18 mouse cellular contexts compared by ENCODE assay signal in genomic region chr14:117767861-117768260, GRCm38 (mm10).
"Had no signal": no experiment of that assay in that cellular context is flagged by ENCODE, and none has a peak within 500 bp of the region (broad histone marks: within the 10 kb centered on the region; RNA-seq: fewer than 3 reads in every experiment).

No protein-coding gene starts in this region.

- ATAC-seq: midbrain, embryonic 16.5 days had no signal

- H3K27me3 ChIP-seq: midbrain, embryonic 12.5 days; neural tube, embryonic 13.5 days; neural tube, embryonic 15.5 days had no signal

- H3K9me3 ChIP-seq: midbrain, embryonic 10.5 days; midbrain, embryonic 12.5 days; neural tube, embryonic 13.5 days; neural tube, embryonic 15.5 days had no signal

- H3K36me3 ChIP-seq: midbrain, embryonic 10.5 days; midbrain, embryonic 12.5 days; neural tube, embryonic 13.5 days; neural tube, embryonic 15.5 days had no signal

- H3K9ac ChIP-seq: lung, embryonic 14.5 days; midbrain, embryonic 12.5 days; neural tube, embryonic 13.5 days; neural tube, embryonic 15.5 days had no signal

- H3K4me1 ChIP-seq: midbrain, embryonic 10.5 days; neural tube, embryonic 15.5 days had no signal

- H3K4me3 ChIP-seq: midbrain, embryonic 10.5 days; midbrain, embryonic 12.5 days; myocyte; neural tube, embryonic 13.5 days; neural tube, embryonic 15.5 days had no signal

- H3K27ac ChIP-seq: midbrain, embryonic 10.5 days; midbrain, embryonic 12.5 days; neural tube, embryonic 13.5 days; neural tube, embryonic 15.5 days had no signal

- DNase-seq: lung, adult 18-20 months; lung, embryonic 14.5 days; lung, postnatal 10 days; lung, postnatal 4 days; midbrain, embryonic 14.5 days; retina, postnatal 1 day; right cerebral cortex, adult 18-20 months; right cerebral cortex, postnatal 4 days; spleen, adult 18-20 months; thymus, adult 18-20 months; thymus, postnatal 14 days; thymus, postnatal 36 days had no signal

- H3K4me2 ChIP-seq: lung, embryonic 14.5 days; midbrain, embryonic 12.5 days; neural tube, embryonic 13.5 days; neural tube, embryonic 15.5 days had no signal
